Mouse (Mus musculus) intestine, embryonic 16.5 days (tissue): ENCODE measurements around the gene Gm45140. TPM values are rescaled to one million over a fixed set of nuclear protein-coding genes. Genes with fewer than 3 reads are reported as not detected.
A peak's percentile ranks its signal among the peaks of the same experiment; 100 is the strongest.

Experiments used
- ATAC-seq: fragments of 200-750 bp; cut with Nextera tagmentation; 2 replicates; pipeline ENCODE4 v1.8.0; 2017; ENCODE audit warnings: moderate TSS enrichment, moderate library complexity
- H3K27ac ChIP-seq: fragments of 300-500 bp; sonication (generic); 2 replicates; pipeline ENCODE4 v1.5.1; 2014; ENCODE audit warnings: mild to moderate bottlenecking, low read length
- H3K27me3 ChIP-seq: fragments of 300-500 bp; sonication (generic); replicated peaks from 2 replicates; pipeline ENCODE4 v1.6.1; 2014; ENCODE audit warnings: low read length, control low read depth, mixed read lengths; ENCODE audit not compliant: control insufficient read depth, insufficient read depth
- H3K36me3 ChIP-seq: fragments of 300-500 bp; sonication (generic); 2 replicates; pipeline ENCODE4 v1.6.1; 2014; ENCODE audit warnings: low read length, control low read depth; ENCODE audit not compliant: control insufficient read depth, insufficient read depth
- H3K4me1 ChIP-seq: fragments of 300-500 bp; sonication (generic); 2 replicates; pipeline ENCODE4 v1.6.1; 2014; ENCODE audit warnings: low read length, control low read depth, mixed read lengths; ENCODE audit not compliant: control insufficient read depth, insufficient read depth
- H3K4me2 ChIP-seq: fragments of 300-500 bp; sonication (generic); 2 replicates; pipeline ENCODE4 v1.6.1; 2014; ENCODE audit warnings: low read depth, low read length, control low read depth
- H3K4me3 ChIP-seq: fragments of 300-500 bp; sonication (generic); 2 replicates; pipeline ENCODE4 v1.5.1; 2014; ENCODE audit warnings: mild to moderate bottlenecking, low read length
- H3K9ac ChIP-seq: fragments of 300-500 bp; sonication (generic); 2 replicates; pipeline ENCODE4 v1.6.1; 2014; ENCODE audit warnings: low read depth, low read length
- H3K9me3 ChIP-seq: fragments of 300-500 bp; sonication (generic); 2 replicates; pipeline ENCODE4 v1.6.1; 2016; ENCODE audit warnings: low read length, control low read depth; ENCODE audit not compliant: control insufficient read depth
- WGBS: fragments of 180-500 bp; shearing (Covaris S2); extraction: QIAGEN DNeasy Blood & Tissue Kit; methylation state at CpG from one replicate; pipeline ENCODE4 v1.1.7; 2014; 5-methylcytosine and 5-hydroxymethylcytosine counted together
- polyA plus RNA-seq: library from polyadenylated mRNA; unstranded; fragments of >200 nt; fragmentation: Nextera tagmentation; extraction: Ambion mirVana; gene quantifications from 2 replicates; pipeline ENCODE4 v1.2.1, GENCODE M21; 2015

Gm45140 gene
- polyA plus RNA-seq, 1 experiment from 2014 or later: 4.1 TPM

GRCm38 (mm10) chr6:87759404-87759803, 76.2 kb downstream of the Gm45140 start:
- 47% methylated on average over 3 of the region's 3 CpGs for WGBS
- ATAC-seq: peak; percentile 55

DNA sequence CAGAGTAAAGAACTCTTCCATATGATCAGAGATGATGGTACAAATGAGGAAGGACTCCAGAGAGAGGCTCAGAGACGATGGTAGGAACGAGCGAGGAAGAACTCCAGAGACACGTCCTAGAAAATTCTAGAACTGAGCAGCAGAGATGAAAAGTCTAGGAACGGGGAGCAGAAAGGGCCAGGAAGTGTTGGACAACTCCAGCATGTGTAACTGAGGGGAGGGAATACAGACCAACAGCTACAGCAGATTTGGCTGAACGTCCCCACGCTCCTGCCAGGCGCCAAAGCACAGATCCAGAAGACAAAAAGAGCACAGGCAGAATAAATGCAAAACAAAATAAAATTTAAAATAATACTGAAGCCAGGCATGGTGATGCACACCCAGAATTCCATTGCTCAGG, 78.7 kb downstream of the Gm45140 start:
- no peak overlapping the region for H3K4me3 ChIP-seq
- no peaks in the 10 kb centered on the region for H3K4me1 ChIP-seq
- no peak for ATAC-seq
- H3K9me3 ChIP-seq: no peaks in the 10 kb centered on the region
- H3K4me2 ChIP-seq: no peak overlapping the region
- H3K36me3 ChIP-seq: no peaks in the 10 kb centered on the region
- WGBS: 87% methylated on average over 8 of the region's 8 CpGs
- H3K27ac ChIP-seq: no peak overlapping the region
- H3K27me3 ChIP-seq: no peaks in the 10 kb centered on the region
- no peak overlapping the region for H3K9ac ChIP-seq

More at GRCm38 (mm10) chr6:87759404-87759803, 76.2 kb downstream of the Gm45140 start:
- H3K27ac ChIP-seq: no peak overlapping the region
- no peak overlapping the region for H3K4me2 ChIP-seq
- H3K9me3 ChIP-seq: no peaks in the 10 kb centered on the region
- no peak overlapping the region for H3K4me3 ChIP-seq
- H3K9ac ChIP-seq: no peak overlapping the region
- H3K27me3 ChIP-seq: no peaks in the 10 kb centered on the region
- H3K4me1 ChIP-seq: no peaks in the 10 kb centered on the region
- no peaks in the 10 kb centered on the region for H3K36me3 ChIP-seq

DNA sequence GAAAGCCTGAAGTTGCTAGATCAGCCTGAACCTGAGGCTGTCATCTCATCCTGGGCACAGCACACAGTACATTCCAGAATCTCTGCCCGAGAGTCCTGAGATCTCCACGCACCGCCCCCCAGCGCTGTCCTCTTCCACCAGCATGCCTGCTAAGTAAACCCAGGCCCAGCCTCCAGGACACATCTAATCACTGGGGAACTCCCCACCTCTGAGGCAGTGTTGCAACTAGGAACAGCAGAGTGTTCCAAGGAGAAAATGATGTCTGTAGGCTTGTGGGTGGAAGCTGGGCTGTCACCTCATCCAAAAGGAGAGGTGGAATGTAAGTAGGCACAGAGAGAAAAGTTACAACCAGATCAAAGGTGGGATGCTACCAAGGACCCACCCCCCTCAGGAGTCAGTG, 80.4 kb downstream of the Gm45140 start:
- Histone ChIP-seq H3K27ac (no peak overlapping the region), H3K9me3 (no peaks in the 10 kb centered on the region), H3K4me3 (no peak overlapping the region), H3K9ac (no peak overlapping the region), H3K36me3 (no peaks in the 10 kb centered on the region), H3K4me2 (no peak overlapping the region), H3K27me3 (no peaks in the 10 kb centered on the region), H3K4me1 (no peaks in the 10 kb centered on the region)
- WGBS: 84% methylated on average over 4 of the region's 4 CpGs
- no peak for ATAC-seq

DNA sequence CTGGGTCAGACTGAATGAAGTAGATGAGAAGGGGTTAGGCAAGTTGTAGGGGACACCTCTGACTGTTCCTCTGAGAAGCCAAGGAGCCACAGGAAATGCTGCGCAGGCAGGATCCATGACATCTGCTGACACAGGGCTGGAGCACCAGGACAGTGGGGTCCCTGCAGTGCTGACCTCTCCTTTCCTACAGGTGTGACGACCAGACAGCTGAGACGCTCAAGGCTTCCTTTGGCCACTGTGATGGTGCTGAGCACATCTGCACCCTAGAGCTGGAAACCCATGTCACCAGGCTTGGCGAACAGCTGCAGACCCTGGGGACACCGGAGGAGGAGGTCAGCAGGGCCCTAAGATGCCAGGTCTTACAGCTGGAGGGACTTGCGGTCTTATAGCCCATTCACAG, 84.0 kb downstream of the Gm45140 start:
- H3K9me3 ChIP-seq: no peaks in the 10 kb centered on the region
- 0 out of 2 replicates have a peak, but pooled peaks cover 2% of the 10 kb centered on the region for H3K4me1 ChIP-seq
- no peak overlapping the region for H3K9ac ChIP-seq
- no peaks in the 10 kb centered on the region for H3K36me3 ChIP-seq
- no peak overlapping the region for H3K4me3 ChIP-seq
- H3K27me3 ChIP-seq: no peaks in the 10 kb centered on the region
- no peak overlapping the region for H3K27ac ChIP-seq
- WGBS: 90% methylated on average over 6 of the region's 6 CpGs
- no peak for ATAC-seq
- H3K4me2 ChIP-seq: no peak overlapping the region

GRCm38 (mm10) chr6:87750184-87750910, 85.2 kb downstream of the Gm45140 start:
- 84% methylated on average over 8 of the region's 8 CpGs for WGBS
- ATAC-seq: no peak
- H3K27ac ChIP-seq: no peak overlapping the region
- no peaks in the 10 kb centered on the region for H3K36me3 ChIP-seq
- H3K4me1 ChIP-seq: 0 out of 2 replicates have a peak, but pooled peaks cover 6% of the 10 kb centered on the region
- H3K4me2 ChIP-seq: no peak overlapping the region
- H3K9ac ChIP-seq: no peak overlapping the region
- H3K9me3 ChIP-seq: no peaks in the 10 kb centered on the region
- H3K27me3 ChIP-seq: no peaks in the 10 kb centered on the region
- no peak overlapping the region for H3K4me3 ChIP-seq

GRCm38 (mm10) chr6:87748531-87748930, 87.1 kb downstream of the Gm45140 start:
- no peak overlapping the region for H3K4me2 ChIP-seq
- H3K9me3 ChIP-seq: no peaks in the 10 kb centered on the region
- 87% methylated on average over 6 of the region's 6 CpGs for WGBS
- H3K36me3 ChIP-seq: no peaks in the 10 kb centered on the region
- no peaks in the 10 kb centered on the region for H3K27me3 ChIP-seq
- 0 out of 2 replicates have a peak, but pooled peaks cover 6% of the 10 kb centered on the region for H3K4me1 ChIP-seq
- H3K4me3 ChIP-seq: no peak overlapping the region
- ATAC-seq: no peak
- no peak overlapping the region for H3K27ac ChIP-seq
- H3K9ac ChIP-seq: no peak overlapping the region

DNA sequence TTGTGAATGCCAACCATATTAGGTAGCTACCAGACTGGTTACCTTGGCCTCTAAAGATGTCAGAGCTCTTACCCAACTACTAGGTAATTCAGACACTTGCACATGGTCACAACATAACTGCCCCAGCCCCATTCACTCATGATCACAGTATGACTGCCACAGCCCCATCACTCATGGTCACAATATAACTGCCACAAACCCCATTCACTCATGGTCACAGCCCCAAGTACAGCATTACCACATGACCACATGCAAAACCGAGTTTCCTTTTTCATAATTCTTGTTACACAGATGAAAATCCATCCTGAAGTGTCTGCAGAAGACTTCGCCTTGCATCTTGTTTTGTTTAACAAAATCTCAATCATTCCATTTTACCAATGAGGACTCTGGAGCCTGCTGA, 87.5 kb downstream of the Gm45140 start:
- no peak overlapping the region for H3K4me2 ChIP-seq
- H3K4me1 ChIP-seq: 0 out of 2 replicates have a peak, but pooled peaks cover 6% of the 10 kb centered on the region
- 80% methylated on average over 2 of the region's 2 CpGs for WGBS
- ATAC-seq: no peak
- no peaks in the 10 kb centered on the region for H3K27me3 ChIP-seq
- no peaks in the 10 kb centered on the region for H3K36me3 ChIP-seq
- no peak overlapping the region for H3K27ac ChIP-seq
- H3K4me3 ChIP-seq: no peak overlapping the region
- no peak overlapping the region for H3K9ac ChIP-seq
- no peaks in the 10 kb centered on the region for H3K9me3 ChIP-seq

- WGBS: 65% methylated on average over 2 of the region's 2 CpGs
- Histone ChIP-seq H3K27ac (no peak overlapping the region), H3K36me3 (no peaks in the 10 kb centered on the region), H3K9ac (no peak overlapping the region), H3K9me3 (no peaks in the 10 kb centered on the region), H3K4me1 (0 out of 2 replicates have a peak, but pooled peaks cover 6% of the 10 kb centered on the region), H3K4me2 (no peak overlapping the region), H3K4me3 (no peak overlapping the region), H3K27me3 (no peaks in the 10 kb centered on the region)
- ATAC-seq: no peak
These were observed 88.7 kb downstream of the Gm45140 start for GRCm38 (mm10) chr6:87746849-87747248.

- Histone ChIP-seq H3K27ac (no peak overlapping the region), H3K4me2 (no peak overlapping the region), H3K9ac (no peak overlapping the region), H3K27me3 (no peaks in the 10 kb centered on the region), H3K4me1 (0 out of 2 replicates have a peak, but pooled peaks cover 6% of the 10 kb centered on the region), H3K36me3 (no peaks in the 10 kb centered on the region), H3K9me3 (no peaks in the 10 kb centered on the region), H3K4me3 (no peak overlapping the region)
- ATAC-seq: no peak
- WGBS: 52% methylated on average over 3 of the region's 3 CpGs
These were observed 89.5 kb downstream of the Gm45140 start for GRCm38 (mm10) chr6:87746059-87746458.
